In genomic region chr1:22487270-22487864, GRCm38 (mm10) we compare ENCODE assay signal across 11 mouse cellular contexts.
A peak's percentile ranks its signal among the peaks of the same experiment; 100 is the strongest.
DNase-seq lines count a peak whose midpoint lies in the region; ATAC-seq and TF ChIP-seq lines count a peak whose summit lies in the region.
"Had no signal": no experiment of that assay in that cellular context is flagged by ENCODE, and none has a peak within 500 bp of the region (broad histone marks: within the 10 kb centered on the region; RNA-seq: fewer than 3 reads in every experiment).

No protein-coding gene starts in this region.

- H3K27ac ChIP-seq in lung, postnatal 0 days (ENCODE audit: low read length): no peak overlapping the region
- H3K27ac ChIP-seq: macrophage had no signal

- no peaks in the 10 kb centered on the region for H3K4me1 ChIP-seq in lung, postnatal 0 days (ENCODE audit: insufficient read depth, low read depth, low read length)

- no peaks in the 10 kb centered on the region for H3K9me3 ChIP-seq in lung, postnatal 0 days (ENCODE audit: low read length)
- H3K9me3 ChIP-seq: G1E had no signal

- ATAC-seq in frontal cortex, adult (ENCODE audit: low TSS enrichment): peak; percentile 76; the same call in 1 of the 2 replicates
- ATAC-seq in lung, postnatal 0 days: no peak

- H3K27me3 ChIP-seq in lung, postnatal 0 days (replicated peaks; ENCODE audit: insufficient read depth, low read length): no peaks in the 10 kb centered on the region

- H3K36me3 ChIP-seq in lung, postnatal 0 days (ENCODE audit: insufficient read depth, low read length): no peaks in the 10 kb centered on the region
- H3K36me3 ChIP-seq: G1E had no signal

- WGBS in lung, postnatal 0 days: 38% methylated on average over 7 of the region's 7 CpGs

- no peak for TF ChIP-seq EP300 in lung, postnatal 0 days (IDR thresholded peaks at IDR 0.05)

- H3K4me3 ChIP-seq in lung, postnatal 0 days (ENCODE audit: low read depth, low read length): no peak overlapping the region

- no peak overlapping the region for H3K4me2 ChIP-seq in lung, postnatal 0 days (replicated peaks; ENCODE audit: low read depth, low read length)

- DNase-seq in frontal cortex, postnatal 10 days (ENCODE audit: low spot score in 2 of 2): no peak
- DNase-seq in lung, postnatal 0 days (ENCODE audit: low spot score): peak; percentile 45
- DNase-seq in lung, postnatal 25 days (ENCODE audit: low spot score): no peak
- DNase-seq in embryo, embryonic 9.5 days (ENCODE audit: extremely low spot score): peak; percentile 11
- DNase-seq in retina, embryonic 14.5 days (ENCODE audit: low spot score): peak; percentile 63
- no peak for DNase-seq in adrenal gland, adult 8-10 months
- DNase-seq in layer of hippocampus, adult 9-10 months (ENCODE audit: low spot score): no peak
- DNase-seq: gastrocnemius, postnatal 36 days had no signal

- TF ChIP-seq CTCF in lung, postnatal 0 days (IDR thresholded peaks at IDR 0.05): peak; percentile 64

- no peak overlapping the region for H3K9ac ChIP-seq in lung, postnatal 0 days (replicated peaks; ENCODE audit: low read depth)

Comparison
In these comparisons a context has a peak if more than half of its experiments do, and no peak if none do; other contexts are left out.
1. DNase-seq: peak in lung, postnatal 0 days (single experiment), embryo, embryonic 9.5 days (single experiment) and retina, embryonic 14.5 days (single experiment); none in frontal cortex, postnatal 10 days (0 of 2), lung, postnatal 25 days (single experiment), adrenal gland, adult 8-10 months (single experiment) and layer of hippocampus, adult 9-10 months (single experiment).